Mouse (Mus musculus): Measurements from ENCODE around the gene Mzf1.
A peak's percentile ranks its signal among the peaks of the same experiment; 100 is the strongest.
"Not testable (repeated sequence)": the region's sequence is repeated elsewhere in the genome, so short reads cannot be mapped to it uniquely, and the experiment has no call there.

Mzf1 gene

GRCm38 (mm10) chr7:13054287-13055010, at the start of gene Mzf1:
TSS of gene Mzf1 (minus strand) at chr7:13054764.
- DNase-seq (ENCODE audit: low spot score in 2 of 2), result peak; percentile 94 to 96

GRCm38 (mm10) chr7:13095073-13095472, 40.5 kb upstream of the Mzf1 start, which contains the start of gene Vmn1r85:
TSS of gene Vmn1r85 (minus strand) at chr7:13095173.
- no peak for DNase-seq (ENCODE audit: low spot score in 2 of 2)

- DNase-seq (ENCODE audit: low spot score in 2 of 2), result no peak
Observed at GRCm38 (mm10) chr7:13072293-13072692, 17.7 kb upstream of the Mzf1 start.

- DNase-seq (ENCODE audit: low spot score in 2 of 2), result not testable (repeated sequence)
Observed at GRCm38 (mm10) chr7:13063399-13063798, 8.8 kb upstream of the Mzf1 start.

GRCm38 (mm10) chr7:13059536-13059935, 5.0 kb upstream of the Mzf1 start:
- no peak for DNase-seq (ENCODE audit: low spot score in 2 of 2)

- DNase-seq (ENCODE audit: low spot score in 2 of 2), result no peak
Observed at GRCm38 (mm10) chr7:13056913-13057700, 2.5 kb upstream of the Mzf1 start.

- DNase-seq (ENCODE audit: low spot score in 2 of 2), result no peak
Observed at GRCm38 (mm10) chr7:13053961-13054286, 640 bp downstream of the Mzf1 start.

- DNase-seq (ENCODE audit: low spot score in 2 of 2), result no peak
Observed at GRCm38 (mm10) chr7:13053501-13053900, 1.1 kb downstream of the Mzf1 start.

- no peak for DNase-seq (ENCODE audit: low spot score in 2 of 2)
Observed at GRCm38 (mm10) chr7:13053001-13053400, 1.6 kb downstream of the Mzf1 start.

GRCm38 (mm10) chr7:13046084-13046483, 8.5 kb downstream of the Mzf1 start:
- DNase-seq (ENCODE audit: low spot score in 2 of 2), result peak in 1 of 2 experiments; percentile 49

GRCm38 (mm10) chr7:13044254-13044625, 10.3 kb downstream of the Mzf1 start:
- no peak for DNase-seq (ENCODE audit: low spot score in 2 of 2)

- DNase-seq (ENCODE audit: low spot score in 2 of 2), result peak; percentile 53 to 54
Observed at GRCm38 (mm10) chr7:13043445-13044253, 10.9 kb downstream of the Mzf1 start.

GRCm38 (mm10) chr7:13043120-13043444, 11.5 kb downstream of the Mzf1 start:
- no peak for DNase-seq (ENCODE audit: low spot score in 2 of 2)

GRCm38 (mm10) chr7:13042511-13042910, 12.1 kb downstream of the Mzf1 start:
- no peak for DNase-seq (ENCODE audit: low spot score in 2 of 2)

- DNase-seq (ENCODE audit: low spot score in 2 of 2), result no peak
Observed at GRCm38 (mm10) chr7:13041256-13041655, 13.3 kb downstream of the Mzf1 start.

GRCm38 (mm10) chr7:13039181-13039580, 15.4 kb downstream of the Mzf1 start:
- DNase-seq (ENCODE audit: low spot score in 2 of 2), result no peak

GRCm38 (mm10) chr7:13038621-13039169, 15.9 kb downstream of the Mzf1 start:
- no peak for DNase-seq (ENCODE audit: low spot score in 2 of 2)

GRCm38 (mm10) chr7:13037901-13038555, 16.5 kb downstream of the Mzf1 start, which contains the start of gene Ube2m:
TSS of gene Ube2m (minus strand) at chr7:13038275.
- peak; percentile 99 to 100 for DNase-seq (ENCODE audit: low spot score in 2 of 2)

- peak; percentile 43 to 46 for DNase-seq (ENCODE audit: low spot score in 2 of 2)
Observed at GRCm38 (mm10) chr7:13037366-13037765, 17.2 kb downstream of the Mzf1 start.

- no peak for DNase-seq (ENCODE audit: low spot score in 2 of 2)
Observed at GRCm38 (mm10) chr7:13036806-13037205, 17.8 kb downstream of the Mzf1 start.

- no peak for DNase-seq (ENCODE audit: low spot score in 2 of 2)
Observed at GRCm38 (mm10) chr7:13035211-13035855, 19.2 kb downstream of the Mzf1 start.

All from frontal cortex, postnatal 36 days (tissue).